Mouse (Mus musculus) midbrain, embryonic 12.5 days (tissue): ENCODE results near the gene Usmg5. TPM values are rescaled to one million over a fixed set of nuclear protein-coding genes. Genes with fewer than 3 reads are reported as not detected.

Experiments
- ATAC-seq: fragments of 200-750 bp; cut with Nextera tagmentation; 2 replicates; pipeline ENCODE4 v1.8.0; 2017; ENCODE audit warnings: low read depth, moderate TSS enrichment, moderate library complexity; ENCODE audit not compliant: low FRiP score
- H3K27ac ChIP-seq: fragments of 300-500 bp; sonication (generic); replicated peaks from 2 replicates; pipeline ENCODE4 v1.5.1; 2016; ENCODE audit warnings: mild to moderate bottlenecking
- H3K27me3 ChIP-seq: fragments of 300-500 bp; sonication (generic); 2 replicates; pipeline ENCODE4 v1.6.1; 2016; ENCODE audit warnings: mild to moderate bottlenecking
- H3K36me3 ChIP-seq: fragments of 300-500 bp; sonication (generic); 2 replicates; pipeline ENCODE4 v1.6.1; 2016
- H3K4me1 ChIP-seq: fragments of 300-500 bp; sonication (generic); 2 replicates; pipeline ENCODE4 v1.6.1; 2016
- H3K4me2 ChIP-seq: fragments of 300-500 bp; sonication (generic); replicated peaks from 2 replicates; pipeline ENCODE4 v1.6.1; 2016; ENCODE audit warnings: mild to moderate bottlenecking, moderate library complexity
- H3K4me3 ChIP-seq: fragments of 300-500 bp; sonication (generic); 2 replicates; pipeline ENCODE4 v1.5.1; 2016; ENCODE audit warnings: mild to moderate bottlenecking
- H3K9ac ChIP-seq: fragments of 300-500 bp; sonication (generic); replicated peaks from 2 replicates; pipeline ENCODE4 v1.6.1; 2016; ENCODE audit warnings: mild to moderate bottlenecking, moderate library complexity
- H3K9me3 ChIP-seq: fragments of 300-500 bp; sonication (generic); 2 replicates; pipeline ENCODE4 v1.6.1; 2016; ENCODE audit warnings: mild to moderate bottlenecking
- WGBS: fragments of 180-500 bp; shearing (Covaris S2); methylation state at CpG from one replicate; pipeline ENCODE4 v1.1.7; 2016; 5-methylcytosine and 5-hydroxymethylcytosine counted together
- polyA plus RNA-seq: library from polyadenylated mRNA; unstranded; fragments of >200 nt; fragmentation: Nextera tagmentation; extraction: Ambion mirVana; gene quantifications from 2 replicates; pipeline ENCODE4 v1.2.1, GENCODE M21; 2016

Gene Usmg5
- polyA plus RNA-seq, 1 experiment from 2014 or later = 1,249 TPM

- WGBS = under 1% methylated on average over 75 of the region's 75 CpGs
- peak; percentile 89 for ATAC-seq
These were observed 40.0 kb downstream of the Usmg5 start, which contains the start of gene Pcgf6 for GRCm38 (mm10) chr19:47050271-47051032. Gene Pcgf6, minus strand, starts transcription at chr19:47050906.

GRCm38 (mm10) chr19:47049840-47050239, 40.6 kb downstream of the Usmg5 start:
- H3K9ac ChIP-seq = peak overlapping the region; percentile 90
- peaks cover 18% of the 10 kb centered on the region for H3K4me1 ChIP-seq
- no peaks in the 10 kb centered on the region for H3K27me3 ChIP-seq
- H3K4me2 ChIP-seq = peak overlapping the region; percentile 70
- ATAC-seq = no peak
- no peaks in the 10 kb centered on the region for H3K9me3 ChIP-seq
- peaks cover 24% of the 10 kb centered on the region for H3K36me3 ChIP-seq
- peak overlapping the region; percentile 96 for H3K27ac ChIP-seq
- WGBS = 11% methylated on average over 7 of the region's 7 CpGs
- peak overlapping the region; percentile 86 for H3K4me3 ChIP-seq

More at GRCm38 (mm10) chr19:47050271-47051032, 40.0 kb downstream of the Usmg5 start, which contains the start of gene Pcgf6:
- Histone ChIP-seq H3K27ac (peak within 1 kb of the TSS; percentile 96), H3K4me2 (peak within 1 kb of the TSS; percentile 70), H3K27me3 (no peaks in the 10 kb centered on the region), H3K36me3 (peaks cover 20% of the 10 kb centered on the region), H3K4me3 (peak within 1 kb of the TSS; percentile 86), H3K9ac (peak within 1 kb of the TSS; percentile 90), H3K4me1 (peaks cover 18% of the 10 kb centered on the region), H3K9me3 (no peaks in the 10 kb centered on the region)

DNA sequence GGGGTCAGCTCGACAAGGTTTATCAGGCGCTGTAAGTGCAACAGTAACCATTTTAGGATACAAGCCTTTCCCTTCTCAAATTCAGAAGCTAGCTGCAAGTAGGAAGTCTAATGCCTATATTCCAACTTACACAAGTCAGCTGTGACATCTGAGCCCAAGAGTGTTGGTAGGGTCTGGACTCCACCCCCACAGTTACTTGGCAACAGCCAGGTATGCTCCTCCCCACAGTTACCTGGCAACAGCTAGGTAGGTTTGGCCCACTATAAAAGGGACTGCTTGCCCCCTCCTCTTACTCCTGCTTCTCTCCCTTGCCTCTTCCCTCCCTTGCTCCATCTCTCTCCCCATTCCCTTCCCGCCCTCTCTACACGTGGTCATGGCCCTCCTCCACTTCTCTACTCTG, 41.4 kb downstream of the Usmg5 start:
- WGBS = 71% methylated on average over 4 of the region's 4 CpGs

DNA sequence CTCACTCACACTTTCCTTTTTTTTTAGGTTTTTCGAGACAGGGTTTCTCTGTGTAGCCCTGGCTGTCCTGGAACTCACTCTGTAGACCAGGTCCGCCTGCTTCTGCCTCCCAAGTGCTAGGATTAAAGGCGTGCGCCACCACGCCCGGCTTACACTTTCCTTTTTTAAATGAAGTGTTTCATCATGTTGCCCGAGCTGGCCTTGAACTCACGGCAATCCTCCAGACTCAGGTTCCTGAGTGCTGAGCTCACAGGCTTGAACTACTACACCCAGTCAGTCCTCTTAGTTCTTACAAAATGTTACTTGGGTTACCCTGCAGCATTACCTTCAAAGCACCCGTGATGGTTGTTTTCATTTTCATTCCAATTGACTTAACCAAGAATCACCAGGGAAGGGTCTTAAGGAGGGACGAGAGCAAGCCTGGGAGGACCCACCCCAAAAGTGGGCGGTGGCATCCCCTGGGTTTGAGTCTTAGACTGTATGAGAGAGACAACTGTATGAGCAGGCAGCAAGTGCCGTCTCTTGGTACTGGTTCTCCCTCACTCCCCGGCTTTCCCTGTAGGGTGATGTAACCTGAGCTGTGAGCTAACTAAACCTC, 43.1 kb downstream of the Usmg5 start:
- no peak for ATAC-seq

More for the DNA sequence above, 41.4 kb downstream of the Usmg5 start:
- H3K4me3 ChIP-seq = peak overlapping the region; percentile 86; the same call in 1 of the 2 replicates
- peak overlapping the region; percentile 70 for H3K4me2 ChIP-seq
- peaks cover 25% of the 10 kb centered on the region for H3K36me3 ChIP-seq
- no peak overlapping the region for H3K27ac ChIP-seq
- no peaks in the 10 kb centered on the region for H3K27me3 ChIP-seq
- H3K4me1 ChIP-seq = peaks cover 18% of the 10 kb centered on the region
- H3K9ac ChIP-seq = peak overlapping the region; percentile 90; the same call in 1 of the 2 replicates
- no peak for ATAC-seq
- H3K9me3 ChIP-seq = no peaks in the 10 kb centered on the region

DNA sequence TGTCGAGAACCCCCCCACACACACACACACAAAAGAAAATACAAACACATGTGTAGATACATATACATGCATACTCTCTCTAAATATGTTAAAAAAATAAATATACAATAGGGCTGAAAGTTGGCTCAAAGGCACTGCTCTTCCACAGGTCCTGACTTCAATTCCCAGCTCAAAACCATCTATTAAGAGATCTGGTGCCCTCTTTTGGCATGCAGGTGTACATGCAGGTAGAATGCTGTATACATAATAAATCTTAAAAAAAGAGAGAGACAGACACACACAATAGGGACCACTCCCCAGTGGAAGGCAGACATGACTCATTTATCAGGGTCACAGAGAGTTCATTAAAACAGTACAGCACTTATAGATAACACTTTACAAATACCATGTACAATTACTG, 44.1 kb downstream of the Usmg5 start:
- H3K4me3 ChIP-seq = no peak overlapping the region
- H3K36me3 ChIP-seq = peaks cover 27% of the 10 kb centered on the region
- no peaks in the 10 kb centered on the region for H3K9me3 ChIP-seq
- 100% methylated on average over 1 of the region's 1 CpGs for WGBS
- ATAC-seq = no peak
- H3K4me1 ChIP-seq = peaks cover 18% of the 10 kb centered on the region
- no peak overlapping the region for H3K27ac ChIP-seq
- no peak overlapping the region for H3K9ac ChIP-seq
- H3K27me3 ChIP-seq = no peaks in the 10 kb centered on the region
- H3K4me2 ChIP-seq = no peak overlapping the region

More for the DNA sequence above, 43.1 kb downstream of the Usmg5 start:
- H3K4me2 ChIP-seq = no peak overlapping the region
- H3K9ac ChIP-seq = no peak overlapping the region
- peaks cover 27% of the 10 kb centered on the region for H3K36me3 ChIP-seq
- no peak overlapping the region for H3K27ac ChIP-seq
- H3K4me3 ChIP-seq = no peak overlapping the region
- peaks cover 18% of the 10 kb centered on the region for H3K4me1 ChIP-seq
- 84% methylated on average over 13 of the region's 13 CpGs for WGBS
- H3K27me3 ChIP-seq = no peaks in the 10 kb centered on the region
- no peaks in the 10 kb centered on the region for H3K9me3 ChIP-seq

DNA sequence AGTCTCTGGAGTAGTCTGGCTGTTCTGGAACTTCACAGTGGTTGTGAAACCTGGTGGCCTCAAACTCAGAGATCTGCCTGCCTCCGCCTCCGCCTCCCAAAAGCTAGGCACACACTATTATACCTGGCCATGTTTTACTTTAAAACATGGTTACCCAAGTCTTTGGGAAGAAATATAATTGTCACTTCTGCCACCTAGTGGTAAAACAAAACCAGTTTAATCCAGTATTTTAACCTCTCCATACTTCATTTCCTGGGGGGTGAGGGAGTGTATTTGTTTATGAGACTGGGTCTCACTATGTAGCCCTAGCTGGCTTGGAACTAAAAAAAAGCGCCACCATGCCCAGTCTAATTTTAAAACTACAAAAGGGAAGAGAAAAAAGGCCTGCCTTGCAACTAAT, 46.8 kb downstream of the Usmg5 start:
- H3K36me3 ChIP-seq = peaks cover 50% of the 10 kb centered on the region
- 92% methylated on average over 3 of the region's 3 CpGs for WGBS
- no peak for ATAC-seq

DNA sequence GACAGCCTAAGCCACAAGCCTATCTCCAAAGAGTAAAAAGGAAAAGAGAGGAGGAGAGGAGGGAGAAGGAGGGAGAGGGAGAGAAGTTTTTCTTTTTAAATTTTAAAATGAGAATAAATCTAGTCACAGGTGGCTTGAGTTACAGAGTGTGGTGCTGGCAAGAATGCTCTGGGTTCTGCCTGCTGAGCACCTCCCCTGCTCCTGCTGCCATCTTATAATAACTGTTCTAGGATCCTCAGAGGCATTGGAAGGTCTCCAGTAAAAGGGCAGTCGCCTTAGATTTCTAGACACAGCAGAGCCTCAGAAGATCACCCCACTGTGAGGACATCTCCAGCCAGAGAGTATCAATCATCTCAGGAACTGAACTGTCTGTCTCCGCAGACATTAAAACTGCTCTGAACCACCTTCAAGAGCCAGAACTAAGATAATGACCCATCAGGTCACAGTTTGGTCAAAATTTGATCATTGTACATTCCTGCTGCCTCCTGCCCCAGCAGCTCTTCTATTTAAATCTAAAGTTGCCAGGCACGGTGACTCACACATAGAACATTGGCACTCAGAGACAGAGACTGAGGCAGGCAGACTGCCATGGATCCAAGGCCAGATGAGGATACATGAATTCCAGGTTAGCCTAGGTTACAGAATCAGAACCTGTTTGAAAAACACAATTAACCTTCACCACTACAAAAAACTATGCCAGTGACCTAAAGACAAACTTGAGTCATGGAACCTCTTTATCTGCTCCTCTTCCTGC, 49.5 kb downstream of the Usmg5 start:
- WGBS = 93% methylated on average over 3 of the region's 3 CpGs

More for the DNA sequence above, 46.8 kb downstream of the Usmg5 start:
- no peak overlapping the region for H3K27ac ChIP-seq
- no peaks in the 10 kb centered on the region for H3K27me3 ChIP-seq
- no peaks in the 10 kb centered on the region for H3K9me3 ChIP-seq
- no peak overlapping the region for H3K4me3 ChIP-seq
- H3K4me2 ChIP-seq = no peak overlapping the region
- H3K9ac ChIP-seq = no peak overlapping the region
- H3K4me1 ChIP-seq = no peaks in the 10 kb centered on the region

DNA sequence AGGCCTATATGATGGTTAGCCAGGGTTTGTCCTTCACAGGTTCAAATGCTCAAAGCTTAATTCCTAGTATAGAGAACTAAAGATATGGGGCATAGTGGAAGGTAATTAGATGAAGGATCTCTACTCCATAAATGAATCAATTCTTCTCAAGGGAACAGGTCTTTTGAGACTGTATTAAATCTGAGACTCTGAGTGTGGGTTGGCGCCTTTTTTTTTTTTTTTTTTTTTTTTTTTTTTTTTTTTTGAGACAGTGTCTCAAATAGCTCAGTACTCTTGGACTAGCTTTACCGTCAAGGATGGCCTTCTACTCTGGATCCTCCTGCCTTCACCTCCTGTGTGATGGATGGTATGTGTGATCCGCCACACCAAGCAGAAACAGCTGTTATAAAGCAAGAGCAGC, 53.9 kb downstream of the Usmg5 start:
- ATAC-seq = no peak
- Histone ChIP-seq H3K36me3 (peaks cover 61% of the 10 kb centered on the region), H3K4me2 (no peak overlapping the region), H3K4me3 (no peak overlapping the region), H3K9ac (no peak overlapping the region), H3K9me3 (no peaks in the 10 kb centered on the region), H3K27me3 (no peaks in the 10 kb centered on the region), H3K4me1 (no peaks in the 10 kb centered on the region), H3K27ac (no peak overlapping the region)
- 85% methylated on average over 3 of the region's 3 CpGs for WGBS

More for the DNA sequence above, 49.5 kb downstream of the Usmg5 start:
- Histone ChIP-seq H3K9ac (no peak overlapping the region), H3K36me3 (peaks cover 47% of the 10 kb centered on the region), H3K4me1 (no peaks in the 10 kb centered on the region), H3K4me3 (no peak overlapping the region), H3K9me3 (no peaks in the 10 kb centered on the region), H3K27me3 (no peaks in the 10 kb centered on the region), H3K4me2 (no peak overlapping the region), H3K27ac (no peak overlapping the region)
- no peak for ATAC-seq

DNA sequence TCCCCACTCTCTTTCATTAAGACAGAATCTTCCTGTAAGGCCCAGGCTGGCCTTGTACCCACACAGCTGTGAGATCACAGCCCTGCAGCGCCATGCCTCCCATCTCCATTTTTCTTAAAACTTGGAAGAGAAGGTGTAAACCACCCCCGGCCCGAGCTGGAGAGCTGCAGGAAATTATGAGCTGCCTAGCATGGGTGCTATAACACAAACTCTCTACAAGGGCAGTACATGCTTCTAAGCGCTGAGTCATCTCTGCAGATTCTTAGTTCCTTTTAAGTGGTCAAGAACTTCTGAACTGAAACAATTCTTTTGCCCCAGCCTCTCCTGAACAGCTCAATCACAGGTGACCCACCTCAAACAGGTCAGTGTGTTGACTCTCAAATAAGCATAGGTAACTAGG, 55.5 kb downstream of the Usmg5 start:
- ATAC-seq = no peak
- no peak overlapping the region for H3K4me2 ChIP-seq
- H3K27me3 ChIP-seq = no peaks in the 10 kb centered on the region
- no peak overlapping the region for H3K27ac ChIP-seq
- no peak overlapping the region for H3K4me3 ChIP-seq
- no peaks in the 10 kb centered on the region for H3K9me3 ChIP-seq
- 91% methylated on average over 4 of the region's 4 CpGs for WGBS
- H3K36me3 ChIP-seq = peaks cover 50% of the 10 kb centered on the region
- H3K9ac ChIP-seq = no peak overlapping the region
- H3K4me1 ChIP-seq = no peaks in the 10 kb centered on the region
